Mouse (Mus musculus): Measurements from ENCODE around the gene Astn1. TPM values are rescaled to one million over a fixed set of nuclear protein-coding genes. Genes with fewer than 3 reads are reported as not detected.

Gene Astn1
- polyA plus RNA-seq, 1 experiment from 2014 or later, result 0.38 TPM

- ATAC-seq (replicated peaks; ENCODE audit: low FRiP score, low read depth) (no peak), DNase-seq (ENCODE audit: low spot score) (no peak)
- 86% methylated on average over 4 of the region's 4 CpGs for WGBS
- Histone ChIP-seq H3K4me1 (replicated peaks; ENCODE audit: insufficient read depth, low read length) (no peaks in the 10 kb centered on the region), H3K9ac (ENCODE audit: low read depth, low read length) (no peak overlapping the region), H3K9me3 (replicated peaks; ENCODE audit: low read length) (no peaks in the 10 kb centered on the region), H3K4me2 (ENCODE audit: low read length) (no peak overlapping the region), H3K36me3 (ENCODE audit: insufficient read depth, low read length) (no peaks in the 10 kb centered on the region), H3K27ac (no peak overlapping the region), H3K4me3 (replicated peaks; ENCODE audit: low read depth, low read length) (no peak overlapping the region), H3K27me3 (ENCODE audit: insufficient read depth, low read length) (no peaks in the 10 kb centered on the region)
- no peak for TF ChIP-seq CTCF (IDR thresholded peaks at IDR 0.05; ENCODE audit: low read depth)
Measured at GRCm38 (mm10) chr1:158605597-158605996, 243.5 kb downstream of the Astn1 start.

GRCm38 (mm10) chr1:158606324-158606723 is 244.3 kb downstream of the Astn1 start:
- 70% methylated on average over 10 of the region's 10 CpGs for WGBS
- Histone ChIP-seq H3K27ac (no peak overlapping the region), H3K9ac (ENCODE audit: low read depth, low read length) (no peak overlapping the region), H3K4me3 (replicated peaks; ENCODE audit: low read depth, low read length) (no peak overlapping the region), H3K4me1 (replicated peaks; ENCODE audit: insufficient read depth, low read length) (no peaks in the 10 kb centered on the region), H3K27me3 (ENCODE audit: insufficient read depth, low read length) (no peaks in the 10 kb centered on the region), H3K4me2 (ENCODE audit: low read length) (no peak overlapping the region), H3K36me3 (ENCODE audit: insufficient read depth, low read length) (no peaks in the 10 kb centered on the region), H3K9me3 (replicated peaks; ENCODE audit: low read length) (no peaks in the 10 kb centered on the region)
- ATAC-seq (replicated peaks; ENCODE audit: low FRiP score, low read depth) (no peak), DNase-seq (ENCODE audit: low spot score) (no peak)
- TF ChIP-seq CTCF (IDR thresholded peaks at IDR 0.05; ENCODE audit: low read depth), result no peak

GRCm38 (mm10) chr1:158607201-158607600 is 245.1 kb downstream of the Astn1 start:
- Histone ChIP-seq H3K4me1 (replicated peaks; ENCODE audit: insufficient read depth, low read length) (no peaks in the 10 kb centered on the region), H3K9ac (ENCODE audit: low read depth, low read length) (no peak overlapping the region), H3K36me3 (ENCODE audit: insufficient read depth, low read length) (no peaks in the 10 kb centered on the region), H3K27me3 (ENCODE audit: insufficient read depth, low read length) (no peaks in the 10 kb centered on the region), H3K4me3 (replicated peaks; ENCODE audit: low read depth, low read length) (no peak overlapping the region), H3K9me3 (replicated peaks; ENCODE audit: low read length) (no peaks in the 10 kb centered on the region), H3K4me2 (ENCODE audit: low read length) (no peak overlapping the region), H3K27ac (no peak overlapping the region)
- DNase-seq (ENCODE audit: low spot score) (no peak), ATAC-seq (replicated peaks; ENCODE audit: low FRiP score, low read depth) (no peak)
- no peak for TF ChIP-seq CTCF (IDR thresholded peaks at IDR 0.05; ENCODE audit: low read depth)
- 82% methylated on average over 1 of the region's 1 CpGs for WGBS

GRCm38 (mm10) chr1:158615202-158615601 is 253.1 kb downstream of the Astn1 start:
- Histone ChIP-seq H3K4me1 (replicated peaks; ENCODE audit: insufficient read depth, low read length) (no peaks in the 10 kb centered on the region), H3K9me3 (replicated peaks; ENCODE audit: low read length) (no peaks in the 10 kb centered on the region), H3K27me3 (ENCODE audit: insufficient read depth, low read length) (no peaks in the 10 kb centered on the region), H3K27ac (no peak overlapping the region), H3K4me3 (replicated peaks; ENCODE audit: low read depth, low read length) (no peak overlapping the region), H3K9ac (ENCODE audit: low read depth, low read length) (no peak overlapping the region), H3K4me2 (ENCODE audit: low read length) (no peak overlapping the region), H3K36me3 (ENCODE audit: insufficient read depth, low read length) (no peaks in the 10 kb centered on the region)
- no peak for ATAC-seq (replicated peaks; ENCODE audit: low FRiP score, low read depth)
- TF ChIP-seq CTCF (IDR thresholded peaks at IDR 0.05; ENCODE audit: low read depth), result no peak
- WGBS, result 88% methylated on average over 1 of the region's 1 CpGs
- DNase-seq (ENCODE audit: low spot score), result no peak

GRCm38 (mm10) chr1:158617943-158618342 is 255.9 kb downstream of the Astn1 start:
- 0 out of 2 replicates have a peak, but pooled peaks have one; percentile 33 for ATAC-seq (replicated peaks; ENCODE audit: low FRiP score, low read depth)
- Histone ChIP-seq H3K9me3 (replicated peaks; ENCODE audit: low read length) (no peaks in the 10 kb centered on the region), H3K9ac (ENCODE audit: low read depth, low read length) (no peak overlapping the region), H3K4me2 (ENCODE audit: low read length) (no peak overlapping the region), H3K4me3 (replicated peaks; ENCODE audit: low read depth, low read length) (no peak overlapping the region), H3K36me3 (ENCODE audit: insufficient read depth, low read length) (no peaks in the 10 kb centered on the region), H3K27ac (no peak overlapping the region), H3K27me3 (ENCODE audit: insufficient read depth, low read length) (no peaks in the 10 kb centered on the region), H3K4me1 (replicated peaks; ENCODE audit: insufficient read depth, low read length) (no peaks in the 10 kb centered on the region)
- WGBS, result 77% methylated on average over 4 of the region's 4 CpGs
- TF ChIP-seq CTCF (IDR thresholded peaks at IDR 0.05; ENCODE audit: low read depth), result no peak
- DNase-seq (ENCODE audit: low spot score), result peak; percentile 4

GRCm38 (mm10) chr1:158632935-158633334 is 270.9 kb downstream of the Astn1 start:
- H3K9ac ChIP-seq (ENCODE audit: low read depth, low read length), result no peak overlapping the region
- no peaks in the 10 kb centered on the region for H3K27me3 ChIP-seq (ENCODE audit: insufficient read depth, low read length)
- H3K9me3 ChIP-seq (replicated peaks; ENCODE audit: low read length), result no peaks in the 10 kb centered on the region
- 39% methylated on average over 4 of the region's 4 CpGs for WGBS
- H3K27ac ChIP-seq, result no peak overlapping the region
- H3K4me1 ChIP-seq (replicated peaks; ENCODE audit: insufficient read depth, low read length), result no peaks in the 10 kb centered on the region
- ATAC-seq (replicated peaks; ENCODE audit: low FRiP score, low read depth) (no peak), DNase-seq (ENCODE audit: low spot score) (peak; percentile 12)
- TF ChIP-seq CTCF (IDR thresholded peaks at IDR 0.05; ENCODE audit: low read depth), result no peak
- no peak overlapping the region for H3K4me3 ChIP-seq (replicated peaks; ENCODE audit: low read depth, low read length)
- H3K4me2 ChIP-seq (ENCODE audit: low read length), result no peak overlapping the region
- H3K36me3 ChIP-seq (ENCODE audit: insufficient read depth, low read length), result no peaks in the 10 kb centered on the region

GRCm38 (mm10) chr1:158633441-158633840 is 271.4 kb downstream of the Astn1 start:
- Histone ChIP-seq H3K36me3 (ENCODE audit: insufficient read depth, low read length) (no peaks in the 10 kb centered on the region), H3K27ac (no peak overlapping the region), H3K9ac (ENCODE audit: low read depth, low read length) (no peak overlapping the region), H3K27me3 (ENCODE audit: insufficient read depth, low read length) (no peaks in the 10 kb centered on the region), H3K4me3 (replicated peaks; ENCODE audit: low read depth, low read length) (no peak overlapping the region), H3K4me1 (replicated peaks; ENCODE audit: insufficient read depth, low read length) (no peaks in the 10 kb centered on the region), H3K9me3 (replicated peaks; ENCODE audit: low read length) (no peaks in the 10 kb centered on the region), H3K4me2 (ENCODE audit: low read length) (no peak overlapping the region)
- peak; percentile 9 for DNase-seq (ENCODE audit: low spot score)
- no peak for TF ChIP-seq CTCF (IDR thresholded peaks at IDR 0.05; ENCODE audit: low read depth)
- no peak for ATAC-seq (replicated peaks; ENCODE audit: low FRiP score, low read depth)
- WGBS, result 17% methylated on average over 2 of the region's 2 CpGs
